Mouse (Mus musculus): ENCODE data around the gene Spry2. TPM values are rescaled to one million over a fixed set of nuclear protein-coding genes. Genes with fewer than 3 reads are reported as not detected.

Gene Spry2
- polyA plus RNA-seq, 1 experiment: 12.5 TPM

DNA sequence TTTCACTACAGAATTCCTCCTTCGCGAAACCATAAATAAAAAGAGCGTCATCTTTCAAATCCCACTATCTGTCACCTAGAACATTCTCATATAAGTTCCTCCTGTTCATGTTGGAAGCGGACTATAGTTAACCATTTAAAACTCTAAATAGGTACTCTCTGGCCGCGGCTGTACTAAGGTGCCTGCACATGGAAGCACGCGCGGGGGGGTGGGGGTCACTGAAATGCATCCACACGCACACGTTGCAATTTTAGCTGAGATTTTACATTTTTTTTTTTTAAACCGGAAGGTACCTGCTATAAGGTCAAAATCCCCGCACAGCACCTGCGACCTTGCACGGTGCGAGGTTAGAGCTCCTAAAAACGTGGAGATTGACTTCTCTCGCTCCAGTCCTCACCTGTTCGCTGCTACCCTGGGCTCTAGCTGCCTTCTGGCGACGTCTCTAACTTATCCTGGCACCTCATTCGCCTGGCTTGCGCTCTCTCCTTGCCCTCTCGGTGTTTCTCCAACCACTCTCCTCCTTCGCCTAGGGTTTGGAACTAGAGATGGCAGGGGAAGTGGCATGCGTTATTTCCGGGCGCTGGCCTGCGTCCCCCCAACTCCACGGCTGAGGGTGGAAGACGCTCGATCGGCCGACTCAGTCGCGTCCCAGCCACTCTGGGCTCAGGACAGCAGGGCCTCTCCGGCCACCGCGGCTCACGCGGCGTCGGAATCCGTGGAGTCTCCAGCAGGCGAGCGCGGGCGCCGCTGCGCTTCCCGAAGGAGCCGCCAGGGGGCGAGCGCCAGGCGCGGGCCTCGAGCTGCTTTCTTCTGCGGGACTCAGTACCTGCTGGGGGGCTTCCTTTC is 1.9 kb upstream of the Spry2 start:
- Histone ChIP-seq H3K4me3 (ENCODE audit: insufficient read depth, low read depth, low read length) (peak overlapping the region; percentile 70), H3K27ac (replicated peaks; ENCODE audit: low read depth, low read length) (peak overlapping the region; percentile 74), H3K4me1 (ENCODE audit: control insufficient read depth, insufficient read depth, insufficient read length, low read length) (no peaks in the 10 kb centered on the region)

DNA sequence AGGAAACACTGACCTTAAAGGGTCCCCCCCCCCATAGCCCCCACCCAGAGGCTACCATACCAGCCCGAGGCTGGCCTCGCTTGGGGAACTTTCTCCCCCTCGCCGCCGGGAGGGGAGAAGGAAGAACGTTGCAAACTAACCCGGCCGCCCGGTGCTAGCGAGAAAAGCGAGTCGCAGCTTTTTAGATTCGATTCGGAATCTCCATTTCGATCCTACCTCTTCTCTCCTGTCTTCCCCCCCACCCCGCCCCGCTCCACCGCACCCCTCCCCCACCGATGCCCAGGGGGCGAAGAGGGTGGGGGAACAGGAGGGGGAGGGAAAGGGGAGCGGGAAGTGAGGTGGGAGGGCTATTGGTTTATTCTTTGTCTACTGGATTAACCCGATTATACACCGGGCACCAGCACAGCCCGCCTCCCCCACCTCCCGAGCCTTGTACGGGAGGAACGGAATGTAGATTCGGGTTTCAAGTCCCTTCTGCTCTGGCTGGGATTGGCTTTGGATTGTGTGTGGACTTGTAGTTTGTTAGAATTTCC is 1.0 kb upstream of the Spry2 start:
- peak overlapping the region; percentile 87 for H3K27ac ChIP-seq (replicated peaks; ENCODE audit: low read depth, low read length)

GRCm38 (mm10) chr14:105895961-105896651 is 513 bp downstream of the Spry2 start:
- Histone ChIP-seq H3K4me1 (ENCODE audit: control insufficient read depth, insufficient read depth, insufficient read length, low read length) (peaks cover 7% of the 10 kb centered on the region; the same call in 1 of the 2 replicates), H3K4me3 (ENCODE audit: insufficient read depth, low read depth, low read length) (peak overlapping the region; percentile 95), H3K27ac (replicated peaks; ENCODE audit: low read depth, low read length) (peak overlapping the region; percentile 85)

More for the DNA sequence above, 1.0 kb upstream of the Spry2 start:
- peaks cover 5% of the 10 kb centered on the region; the same call in 1 of the 2 replicates for H3K4me1 ChIP-seq (ENCODE audit: control insufficient read depth, insufficient read depth, insufficient read length, low read length)
- peak overlapping the region; percentile 70 for H3K4me3 ChIP-seq (ENCODE audit: insufficient read depth, low read depth, low read length)

DNA sequence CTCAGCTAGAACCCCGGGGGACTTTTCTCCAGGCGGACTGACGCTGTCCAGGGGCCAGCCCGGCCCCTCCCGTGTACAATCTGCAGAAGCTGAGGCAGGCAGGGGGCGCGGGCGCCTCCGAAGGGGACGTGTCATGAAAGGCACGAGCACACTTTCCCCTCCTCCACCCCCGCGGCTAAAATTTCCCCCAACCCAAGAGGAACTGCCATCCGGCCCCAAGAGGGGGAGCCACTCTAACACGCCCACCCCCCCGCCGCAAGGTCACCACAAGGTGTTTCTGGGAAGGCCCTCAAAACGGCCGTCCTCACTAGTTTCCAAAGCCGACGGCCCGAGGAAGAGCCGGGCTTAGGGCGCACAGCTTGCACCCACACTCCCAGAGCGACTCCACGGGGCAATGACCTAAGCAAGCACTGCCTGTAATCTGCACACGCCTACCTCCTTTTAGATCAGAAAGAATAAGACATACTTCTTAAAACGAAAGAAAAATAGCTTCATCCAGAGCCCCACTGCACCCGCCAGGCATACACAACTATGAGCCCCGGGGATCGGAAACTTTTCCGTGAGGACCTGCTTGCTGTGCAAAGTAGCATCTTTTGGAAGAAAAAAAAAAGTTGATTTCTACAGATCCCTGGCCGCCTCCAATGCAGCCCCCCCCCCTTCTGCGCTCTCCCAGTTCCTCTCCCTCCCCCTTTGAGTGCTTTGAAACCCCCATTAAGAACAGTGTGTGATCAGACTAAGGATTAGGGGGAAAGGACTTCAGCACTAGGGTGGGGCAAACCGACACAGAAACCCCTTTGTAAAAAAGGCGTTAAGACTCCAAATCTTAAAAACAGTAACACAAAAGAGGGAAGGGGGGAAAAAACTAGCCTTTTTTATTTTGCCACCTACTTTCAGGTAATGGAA is 1.4 kb downstream of the Spry2 start:
- H3K27ac ChIP-seq (replicated peaks; ENCODE audit: low read depth, low read length): peak overlapping the region; percentile 85
- peak overlapping the region; percentile 95 for H3K4me3 ChIP-seq (ENCODE audit: insufficient read depth, low read depth, low read length)
- H3K4me1 ChIP-seq (ENCODE audit: control insufficient read depth, insufficient read depth, insufficient read length, low read length): peaks cover 9% of the 10 kb centered on the region

DNA sequence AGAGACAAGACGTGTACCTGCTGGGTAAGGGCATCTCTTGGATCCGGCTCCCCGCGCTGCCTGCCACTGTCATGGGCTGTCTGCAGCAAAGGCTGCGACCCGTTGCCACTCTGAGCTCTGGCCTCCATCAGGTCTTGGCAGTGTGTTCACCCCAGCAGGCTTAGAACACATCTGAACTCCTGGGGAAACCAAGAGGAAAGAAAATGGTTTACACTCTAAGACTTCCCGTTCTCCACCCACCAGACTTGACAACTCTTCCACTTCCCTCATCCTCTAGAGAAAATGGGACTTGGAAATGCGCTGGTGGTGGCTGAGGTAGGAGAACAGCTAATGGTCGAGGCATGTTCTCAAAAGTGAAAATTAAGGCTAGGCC is 3.0 kb downstream of the Spry2 start:
- Histone ChIP-seq H3K4me3 (ENCODE audit: insufficient read depth, low read depth, low read length) (peak overlapping the region; percentile 52), H3K4me1 (ENCODE audit: control insufficient read depth, insufficient read depth, insufficient read length, low read length) (peaks cover 12% of the 10 kb centered on the region), H3K27ac (replicated peaks; ENCODE audit: low read depth, low read length) (peak overlapping the region; percentile 22)

- H3K27ac ChIP-seq (replicated peaks; ENCODE audit: low read depth, low read length): peak overlapping the region; percentile 22
- peaks cover 12% of the 10 kb centered on the region for H3K4me1 ChIP-seq (ENCODE audit: control insufficient read depth, insufficient read depth, insufficient read length, low read length)
- H3K4me3 ChIP-seq (ENCODE audit: insufficient read depth, low read depth, low read length): peak overlapping the region; percentile 52
These were observed 3.5 kb downstream of the Spry2 start for GRCm38 (mm10) chr14:105892941-105893622.

GRCm38 (mm10) chr14:105890516-105891231 is 5.9 kb downstream of the Spry2 start:
- Histone ChIP-seq H3K4me3 (ENCODE audit: insufficient read depth, low read depth, low read length) (no peak overlapping the region), H3K27ac (replicated peaks; ENCODE audit: low read depth, low read length) (peak overlapping the region; percentile 62), H3K4me1 (ENCODE audit: control insufficient read depth, insufficient read depth, insufficient read length, low read length) (peaks cover 12% of the 10 kb centered on the region)

GRCm38 (mm10) chr14:105886643-105887374 is 9.8 kb downstream of the Spry2 start:
- peaks cover 7% of the 10 kb centered on the region; the same call in 1 of the 2 replicates for H3K4me1 ChIP-seq (ENCODE audit: control insufficient read depth, insufficient read depth, insufficient read length, low read length)
- H3K4me3 ChIP-seq (ENCODE audit: insufficient read depth, low read depth, low read length): no peak overlapping the region
- no peak overlapping the region for H3K27ac ChIP-seq (replicated peaks; ENCODE audit: low read depth, low read length)

DNA sequence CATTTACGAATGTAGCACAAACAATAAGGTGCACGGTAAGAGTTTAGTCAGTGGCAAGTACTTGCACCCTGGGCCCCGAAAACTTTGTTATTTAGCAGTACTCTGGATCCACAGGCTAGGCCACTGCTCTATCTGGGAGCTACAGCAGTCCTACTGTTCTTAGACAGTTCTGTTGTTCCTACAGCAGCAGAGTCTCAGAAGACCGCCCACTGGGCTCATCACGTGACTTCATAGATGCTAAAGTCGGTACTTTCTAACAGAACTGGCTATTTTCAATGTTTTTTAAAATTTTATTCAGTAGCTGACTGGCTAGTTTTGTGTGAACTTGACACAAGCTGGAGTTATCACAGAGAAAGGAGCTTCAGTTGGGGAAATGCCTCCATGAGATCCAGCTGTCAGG is 11.4 kb downstream of the Spry2 start:
- no peak overlapping the region for H3K4me3 ChIP-seq (ENCODE audit: insufficient read depth, low read depth, low read length)
- H3K27ac ChIP-seq (replicated peaks; ENCODE audit: low read depth, low read length): no peak overlapping the region
- H3K4me1 ChIP-seq (ENCODE audit: control insufficient read depth, insufficient read depth, insufficient read length, low read length): peaks cover 2% of the 10 kb centered on the region; the same call in 1 of the 2 replicates

- Histone ChIP-seq H3K4me1 (ENCODE audit: control insufficient read depth, insufficient read depth, insufficient read length, low read length) (no peaks in the 10 kb centered on the region), H3K27ac (replicated peaks; ENCODE audit: low read depth, low read length) (no peak overlapping the region), H3K4me3 (ENCODE audit: insufficient read depth, low read depth, low read length) (no peak overlapping the region)
These were observed 13.4 kb downstream of the Spry2 start for GRCm38 (mm10) chr14:105883215-105883614.

- H3K4me3 ChIP-seq (ENCODE audit: insufficient read depth, low read depth, low read length): no peak overlapping the region
These were observed 18.3 kb downstream of the Spry2 start for GRCm38 (mm10) chr14:105878359-105878758.

DNA sequence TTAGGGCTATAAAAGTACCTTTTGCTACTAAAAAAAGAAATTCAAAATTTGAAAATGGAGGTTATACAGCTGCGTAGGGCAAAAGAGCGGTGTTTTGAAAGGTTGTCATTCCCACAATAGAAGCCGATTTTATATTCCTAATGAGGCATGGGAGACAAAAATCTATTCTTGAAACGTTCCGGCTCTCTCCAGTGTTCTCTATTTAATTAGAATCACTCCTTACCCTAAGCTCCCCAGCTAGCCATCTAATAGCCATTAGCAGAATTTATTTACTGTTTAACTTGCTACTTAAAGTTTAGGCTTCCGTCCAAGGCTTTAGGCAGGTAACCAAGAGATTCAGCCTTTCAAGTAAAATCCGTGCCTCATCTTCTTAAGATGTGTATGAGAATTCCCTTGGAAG is 20.2 kb downstream of the Spry2 start:
- H3K4me1 ChIP-seq (ENCODE audit: control insufficient read depth, insufficient read depth, insufficient read length, low read length): no peaks in the 10 kb centered on the region
- H3K4me3 ChIP-seq (ENCODE audit: insufficient read depth, low read depth, low read length): no peak overlapping the region
- H3K27ac ChIP-seq (replicated peaks; ENCODE audit: low read depth, low read length): no peak overlapping the region

More at GRCm38 (mm10) chr14:105878359-105878758, 18.3 kb downstream of the Spry2 start:
- no peak overlapping the region for H3K27ac ChIP-seq (replicated peaks; ENCODE audit: low read depth, low read length)
- H3K4me1 ChIP-seq (ENCODE audit: control insufficient read depth, insufficient read depth, insufficient read length, low read length): no peaks in the 10 kb centered on the region

DNA sequence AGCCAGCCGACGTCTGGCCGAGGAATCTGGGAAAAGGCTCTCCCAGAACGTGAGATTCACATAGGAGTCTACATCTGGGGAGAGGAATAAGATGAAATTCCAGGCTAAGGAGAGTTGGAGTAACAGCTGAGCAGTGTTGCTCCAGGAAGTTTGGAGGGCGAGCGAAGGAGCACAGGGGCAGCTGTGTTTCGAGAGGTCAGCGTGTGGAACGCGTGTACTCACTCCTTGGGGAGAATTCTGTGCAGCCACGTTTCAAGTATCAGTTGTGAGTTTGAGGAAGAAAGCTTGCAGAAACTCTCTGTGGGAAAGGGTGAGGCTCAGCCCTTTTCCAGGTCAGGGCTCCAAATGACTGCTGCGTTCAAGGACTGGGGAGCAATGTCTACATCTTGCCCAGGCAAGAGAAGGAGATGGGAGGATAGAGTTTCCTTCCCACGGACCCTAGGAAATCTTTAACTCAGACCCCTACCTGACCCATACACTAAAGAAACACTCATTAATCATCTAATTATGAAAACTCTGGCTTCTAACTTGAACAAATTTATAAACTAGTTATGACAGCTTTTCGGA is 26.2 kb downstream of the Spry2 start:
- H3K27ac ChIP-seq (replicated peaks; ENCODE audit: low read depth, low read length): no peak overlapping the region
- no peaks in the 10 kb centered on the region for H3K4me1 ChIP-seq (ENCODE audit: control insufficient read depth, insufficient read depth, insufficient read length, low read length)
- H3K4me3 ChIP-seq (ENCODE audit: insufficient read depth, low read depth, low read length): peak overlapping the region; percentile 35; the same call in 1 of the 2 replicates
